Mouse (Mus musculus) cerebellum, postnatal 10 days (tissue): ENCODE data around the gene Pfn4.
"Not testable (repeated sequence)": the region's sequence is repeated elsewhere in the genome, so short reads cannot be mapped to it uniquely, and the experiment has no call there.

Source experiments
- DNase-seq, 2 experiments: peaks; one replicate each; pipeline ENCODE4 v3.0.0; 2021; ENCODE audit warnings: mixed read lengths in 2 of 2

Pfn4 gene

GRCm38 (mm10) chr12:4768492-4769332, at the start of gene Pfn4, which contains the start of gene Fam228b:
Gene Pfn4, plus strand, starts transcription at chr12:4769022.
Gene Fam228b, minus strand, starts transcription at chr12:4769267.
- peak; percentile 98 to 99 for DNase-seq

GRCm38 (mm10) chr12:4719066-4719761, 49.6 kb upstream of the Pfn4 start:
- no peak for DNase-seq

GRCm38 (mm10) chr12:4719762-4720754, 48.8 kb upstream of the Pfn4 start:
- no peak for DNase-seq

- no peak for DNase-seq
Measured at GRCm38 (mm10) chr12:4729165-4729564, 39.7 kb upstream of the Pfn4 start.

GRCm38 (mm10) chr12:4731629-4732028, 37.2 kb upstream of the Pfn4 start:
- DNase-seq: no peak

- DNase-seq: no peak
Measured at GRCm38 (mm10) chr12:4732332-4732731, 36.5 kb upstream of the Pfn4 start.

- DNase-seq: no peak
Measured at GRCm38 (mm10) chr12:4738031-4738576, 30.7 kb upstream of the Pfn4 start, which contains the start of gene Fam228a. Gene Fam228a, minus strand, starts transcription at chr12:4738430.

GRCm38 (mm10) chr12:4740823-4741222, 28.0 kb upstream of the Pfn4 start:
- peak in 1 of 2 experiments; percentile 25 for DNase-seq

- no peak for DNase-seq
Measured at GRCm38 (mm10) chr12:4742183-4742582, 26.6 kb upstream of the Pfn4 start.

- peak; percentile 20 to 45 for DNase-seq
Measured at GRCm38 (mm10) chr12:4744486-4744885, 24.3 kb upstream of the Pfn4 start.

GRCm38 (mm10) chr12:4754451-4754850, 14.4 kb upstream of the Pfn4 start:
- not testable (repeated sequence) for DNase-seq

- no peak for DNase-seq
Measured at GRCm38 (mm10) chr12:4757060-4757459, 11.8 kb upstream of the Pfn4 start.

- no peak for DNase-seq
Measured at GRCm38 (mm10) chr12:4769333-4769723, 506 bp downstream of the Pfn4 start.

GRCm38 (mm10) chr12:4774895-4775587, 6.2 kb downstream of the Pfn4 start:
- no peak for DNase-seq

GRCm38 (mm10) chr12:4775588-4775949, 6.7 kb downstream of the Pfn4 start:
- DNase-seq: no peak

- no peak for DNase-seq
Measured at GRCm38 (mm10) chr12:4777734-4778133, 8.9 kb downstream of the Pfn4 start.

GRCm38 (mm10) chr12:4780245-4780644, 11.4 kb downstream of the Pfn4 start:
- DNase-seq: no peak

GRCm38 (mm10) chr12:4781270-4781669, 12.4 kb downstream of the Pfn4 start:
- DNase-seq: no peak

- DNase-seq: peak; percentile 59 to 64
Measured at GRCm38 (mm10) chr12:4781725-4782404, 13.0 kb downstream of the Pfn4 start.

GRCm38 (mm10) chr12:4783598-4783997, 14.8 kb downstream of the Pfn4 start:
- DNase-seq: no peak

- no peak for DNase-seq
Measured at GRCm38 (mm10) chr12:4784466-4784865, 15.6 kb downstream of the Pfn4 start.
